Mouse (Mus musculus): ENCODE results near the gene Mbip. TPM values are rescaled to one million over a fixed set of nuclear protein-coding genes. Genes with fewer than 3 reads are reported as not detected.
A peak's percentile ranks its signal among the peaks of the same experiment; 100 is the strongest.

Mbip gene
- polyA plus RNA-seq (2014; fragmentation: Nextera tagmentation; extraction: Ambion mirVana): 43.0 and 43.2 TPM in 2 replicates

DNA sequence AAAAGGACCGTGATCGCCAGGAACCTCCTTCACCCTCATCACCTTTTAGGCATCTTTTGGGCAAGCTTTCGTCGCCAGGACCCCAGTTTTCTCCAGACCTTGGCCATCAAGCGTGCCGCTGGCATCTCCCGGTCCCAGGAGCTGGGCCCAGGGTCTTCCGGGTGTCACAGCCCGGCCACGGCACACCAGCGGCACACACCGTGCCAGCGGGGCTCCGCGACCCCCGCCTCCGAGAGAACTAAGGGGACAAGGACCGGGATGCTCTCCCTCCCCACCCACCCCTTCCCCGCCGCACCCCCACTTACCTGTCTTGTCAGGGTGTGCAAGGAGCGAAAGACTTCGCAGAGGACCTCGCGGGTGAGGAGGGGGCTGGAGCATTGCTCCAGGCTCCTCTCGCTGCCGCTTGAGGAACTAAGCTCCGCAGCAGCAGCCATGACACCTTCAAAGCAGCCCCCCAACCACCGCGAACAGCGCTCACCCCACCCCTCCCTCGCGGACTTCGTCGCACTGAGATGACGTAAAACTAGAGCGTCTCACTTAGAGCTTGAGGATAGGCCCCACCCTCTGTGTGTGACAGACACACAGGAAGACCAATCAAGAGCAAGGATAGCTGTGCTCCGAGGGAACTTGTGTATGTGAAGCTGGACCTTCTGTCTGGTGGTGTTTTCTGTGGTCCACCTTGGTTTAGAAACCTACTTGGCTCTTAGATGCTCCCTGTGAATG, at the start of gene Mbip:
TSS of gene Mbip (minus strand) at position 528 of the 723 bp plus-strand sequence.
- WGBS: under 1% methylated on average over 35 of the region's 37 CpGs
- H3K9me3 ChIP-seq (ENCODE audit: control insufficient read depth, low read length): no peaks in the 10 kb centered on the region
- ATAC-seq (ENCODE audit: insufficient read depth, low FRiP score, low TSS enrichment): peak; percentile 100

GRCm38 (mm10) chr12:56387647-56388205, 42.0 kb upstream of the Mbip start:
- Histone ChIP-seq H3K4me3 (ENCODE audit: low read depth, low read length) (no peak overlapping the region), H3K4me2 (ENCODE audit: low read depth) (no peak overlapping the region), H3K4me1 (ENCODE audit: control insufficient read depth, insufficient read depth, low read length) (no peaks in the 10 kb centered on the region), H3K27ac (ENCODE audit: low read depth, low read length) (no peak overlapping the region), H3K27me3 (ENCODE audit: control insufficient read depth, insufficient read depth, low read length) (no peaks in the 10 kb centered on the region), H3K36me3 (ENCODE audit: control insufficient read depth, insufficient read depth, low read length) (no peaks in the 10 kb centered on the region), H3K9me3 (ENCODE audit: control insufficient read depth, low read length) (no peaks in the 10 kb centered on the region), H3K9ac (ENCODE audit: low read length) (no peak overlapping the region)
- ATAC-seq (ENCODE audit: insufficient read depth, low FRiP score, low TSS enrichment) (no peak), DNase-seq (ENCODE audit: low spot score) (no peak)
- WGBS: 68% methylated on average over 7 of the region's 7 CpGs

More for the DNA sequence above, at the start of gene Mbip:
- peak within 1 kb of the TSS; percentile 63; the same call in 1 of the 2 replicates for H3K27ac ChIP-seq (ENCODE audit: low read depth, low read length)
- H3K27me3 ChIP-seq (ENCODE audit: control insufficient read depth, insufficient read depth, low read length): no peaks in the 10 kb centered on the region
- H3K9ac ChIP-seq (ENCODE audit: low read length): peak within 1 kb of the TSS; percentile 89
- H3K4me2 ChIP-seq (ENCODE audit: low read depth): peak within 1 kb of the TSS; percentile 47
- no peaks in the 10 kb centered on the region for H3K4me1 ChIP-seq (ENCODE audit: control insufficient read depth, insufficient read depth, low read length)
- DNase-seq (ENCODE audit: low spot score): peak; percentile 97
- no peaks in the 10 kb centered on the region for H3K36me3 ChIP-seq (ENCODE audit: control insufficient read depth, insufficient read depth, low read length)
- peak within 1 kb of the TSS; percentile 92 for H3K4me3 ChIP-seq (ENCODE audit: low read depth, low read length)

DNA sequence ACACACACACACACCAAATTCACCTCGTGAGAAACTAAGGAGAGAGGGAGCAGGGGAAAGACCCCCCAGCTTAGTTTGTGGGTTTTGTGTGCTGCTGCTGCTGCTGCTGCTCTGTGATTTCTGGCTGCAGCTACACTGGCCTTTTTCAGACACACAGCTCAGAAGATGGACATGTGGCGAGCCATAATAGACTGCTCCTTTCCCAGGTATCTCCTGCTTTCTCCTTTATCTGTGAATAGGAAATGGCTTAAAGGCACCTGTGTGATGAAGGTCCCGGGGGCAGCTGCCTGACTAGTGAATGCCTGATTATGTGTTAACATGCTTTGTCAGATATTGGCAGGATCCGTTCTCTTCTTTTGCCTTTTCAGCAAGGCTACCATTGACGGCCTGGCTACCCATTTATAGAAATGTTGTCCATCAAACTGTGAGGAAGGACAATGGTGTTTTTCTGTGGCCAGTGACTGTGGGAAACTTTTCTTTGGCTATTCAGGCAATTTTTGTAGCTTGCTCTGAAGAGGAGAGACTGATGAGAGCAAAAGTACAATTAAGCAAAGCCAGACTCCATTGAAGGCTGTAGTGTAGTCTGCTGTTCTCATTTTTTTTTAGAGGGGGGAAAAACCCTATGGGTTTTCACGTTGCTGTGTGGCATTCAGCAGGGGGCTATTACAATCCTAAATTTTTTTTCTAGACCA, 41.4 kb upstream of the Mbip start:
- no peaks in the 10 kb centered on the region for H3K9me3 ChIP-seq (ENCODE audit: control insufficient read depth, low read length)
- no peaks in the 10 kb centered on the region for H3K36me3 ChIP-seq (ENCODE audit: control insufficient read depth, insufficient read depth, low read length)
- no peak overlapping the region for H3K4me3 ChIP-seq (ENCODE audit: low read depth, low read length)
- 50% methylated on average over 6 of the region's 6 CpGs for WGBS
- no peak overlapping the region for H3K27ac ChIP-seq (ENCODE audit: low read depth, low read length)
- no peaks in the 10 kb centered on the region for H3K4me1 ChIP-seq (ENCODE audit: control insufficient read depth, insufficient read depth, low read length)
- H3K9ac ChIP-seq (ENCODE audit: low read length): no peak overlapping the region
- ATAC-seq (ENCODE audit: insufficient read depth, low FRiP score, low TSS enrichment) (no peak), DNase-seq (ENCODE audit: low spot score) (no peak)
- no peaks in the 10 kb centered on the region for H3K27me3 ChIP-seq (ENCODE audit: control insufficient read depth, insufficient read depth, low read length)
- no peak overlapping the region for H3K4me2 ChIP-seq (ENCODE audit: low read depth)

- H3K9ac ChIP-seq (ENCODE audit: low read length): peak overlapping the region; percentile 89
- no peak for DNase-seq (ENCODE audit: low spot score)
- WGBS: 5% methylated on average over 5 of the region's 5 CpGs
- peak overlapping the region; percentile 92 for H3K4me3 ChIP-seq (ENCODE audit: low read depth, low read length)
- ATAC-seq (ENCODE audit: insufficient read depth, low FRiP score, low TSS enrichment): no peak
- H3K4me1 ChIP-seq (ENCODE audit: control insufficient read depth, insufficient read depth, low read length): no peaks in the 10 kb centered on the region
- no peaks in the 10 kb centered on the region for H3K9me3 ChIP-seq (ENCODE audit: control insufficient read depth, low read length)
- H3K4me2 ChIP-seq (ENCODE audit: low read depth): peak overlapping the region; percentile 47
- H3K27ac ChIP-seq (ENCODE audit: low read depth, low read length): no peak overlapping the region
- H3K27me3 ChIP-seq (ENCODE audit: control insufficient read depth, insufficient read depth, low read length): no peaks in the 10 kb centered on the region
- no peaks in the 10 kb centered on the region for H3K36me3 ChIP-seq (ENCODE audit: control insufficient read depth, insufficient read depth, low read length)
These were observed 851 bp downstream of the Mbip start for GRCm38 (mm10) chr12:56344771-56345314.

DNA sequence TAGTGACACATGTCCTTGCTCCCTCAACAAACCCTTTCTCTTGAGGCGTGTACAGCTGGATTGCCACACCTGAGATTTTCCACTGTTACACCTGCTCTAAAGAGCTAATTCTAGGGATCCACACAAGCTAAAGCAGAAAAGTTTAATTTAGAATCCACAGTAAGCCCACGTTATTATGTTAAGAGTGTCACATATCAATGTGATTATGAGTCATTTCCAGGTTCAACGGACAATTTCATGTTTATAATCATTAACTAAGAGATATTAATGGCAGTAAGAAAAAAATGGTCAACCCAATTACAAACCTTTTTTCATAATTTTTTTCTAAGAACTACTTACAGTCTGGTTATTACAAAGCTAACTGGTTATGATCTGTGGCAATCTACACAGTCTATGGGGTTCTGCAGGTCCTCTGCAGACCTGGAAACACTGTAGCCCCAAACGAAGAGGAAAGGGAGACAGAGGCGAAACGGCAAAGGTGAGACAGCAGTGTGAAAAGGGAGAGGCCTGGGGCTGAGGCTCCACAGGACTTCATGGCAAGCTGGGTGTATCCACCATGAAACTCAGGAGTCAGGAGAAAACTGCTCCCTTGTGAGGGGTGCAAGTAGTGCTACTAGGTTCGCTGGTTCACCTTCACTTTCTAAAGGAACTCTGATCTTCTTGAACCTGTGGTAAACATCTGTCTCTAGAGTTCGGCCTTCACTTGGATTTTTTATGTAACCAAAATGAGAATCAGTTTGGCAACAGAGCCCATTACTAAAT, 6.2 kb downstream of the Mbip start:
- Histone ChIP-seq H3K4me3 (ENCODE audit: low read depth, low read length) (no peak overlapping the region), H3K27me3 (ENCODE audit: control insufficient read depth, insufficient read depth, low read length) (no peaks in the 10 kb centered on the region), H3K27ac (ENCODE audit: low read depth, low read length) (no peak overlapping the region), H3K36me3 (ENCODE audit: control insufficient read depth, insufficient read depth, low read length) (peaks cover 2% of the 10 kb centered on the region; the same call in 1 of the 2 replicates), H3K4me2 (ENCODE audit: low read depth) (no peak overlapping the region), H3K9me3 (ENCODE audit: control insufficient read depth, low read length) (no peaks in the 10 kb centered on the region), H3K4me1 (ENCODE audit: control insufficient read depth, insufficient read depth, low read length) (no peaks in the 10 kb centered on the region), H3K9ac (ENCODE audit: low read length) (no peak overlapping the region)
- ATAC-seq (ENCODE audit: insufficient read depth, low FRiP score, low TSS enrichment): no peak
- 85% methylated on average over 8 of the region's 8 CpGs for WGBS
- no peak for DNase-seq (ENCODE audit: low spot score)

- no peak for ATAC-seq (ENCODE audit: insufficient read depth, low FRiP score, low TSS enrichment)
- WGBS: 94% methylated on average over 2 of the region's 2 CpGs
- peaks cover 2% of the 10 kb centered on the region; the same call in 1 of the 2 replicates for H3K36me3 ChIP-seq (ENCODE audit: control insufficient read depth, insufficient read depth, low read length)
These were observed 12.2 kb downstream of the Mbip start for GRCm38 (mm10) chr12:56333461-56333860.

DNA sequence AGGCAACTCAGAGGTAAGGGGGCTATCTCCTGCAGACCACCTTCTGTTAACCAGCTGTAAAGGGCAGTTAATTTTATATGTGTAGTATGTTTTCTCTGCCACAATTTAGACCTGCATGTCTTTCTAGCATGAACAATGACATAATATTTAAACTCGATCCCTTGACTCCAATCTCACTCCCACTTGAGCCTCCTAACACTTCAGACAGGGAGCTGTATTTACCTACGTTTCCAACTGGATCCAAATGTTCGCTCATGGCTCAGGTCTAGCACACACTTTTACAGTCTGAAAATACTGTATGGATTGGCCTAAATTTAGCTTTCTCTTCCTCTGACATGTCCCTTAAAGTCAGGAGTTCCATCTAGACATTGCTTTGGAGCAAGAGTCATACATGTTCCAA, 13.2 kb downstream of the Mbip start:
- H3K4me2 ChIP-seq (ENCODE audit: low read depth): no peak overlapping the region
- no peak for ATAC-seq (ENCODE audit: insufficient read depth, low FRiP score, low TSS enrichment)
- no peak overlapping the region for H3K4me3 ChIP-seq (ENCODE audit: low read depth, low read length)
- H3K27me3 ChIP-seq (ENCODE audit: control insufficient read depth, insufficient read depth, low read length): no peaks in the 10 kb centered on the region
- H3K27ac ChIP-seq (ENCODE audit: low read depth, low read length): no peak overlapping the region
- no peaks in the 10 kb centered on the region for H3K4me1 ChIP-seq (ENCODE audit: control insufficient read depth, insufficient read depth, low read length)
- 96% methylated on average over 3 of the region's 3 CpGs for WGBS
- H3K9me3 ChIP-seq (ENCODE audit: control insufficient read depth, low read length): no peaks in the 10 kb centered on the region
- H3K36me3 ChIP-seq (ENCODE audit: control insufficient read depth, insufficient read depth, low read length): peaks cover 5% of the 10 kb centered on the region
- H3K9ac ChIP-seq (ENCODE audit: low read length): no peak overlapping the region
- no peak for DNase-seq (ENCODE audit: low spot score)

More at GRCm38 (mm10) chr12:56333461-56333860, 12.2 kb downstream of the Mbip start:
- Histone ChIP-seq H3K9me3 (ENCODE audit: control insufficient read depth, low read length) (no peaks in the 10 kb centered on the region), H3K27ac (ENCODE audit: low read depth, low read length) (no peak overlapping the region), H3K4me3 (ENCODE audit: low read depth, low read length) (no peak overlapping the region), H3K4me2 (ENCODE audit: low read depth) (no peak overlapping the region), H3K9ac (ENCODE audit: low read length) (no peak overlapping the region), H3K4me1 (ENCODE audit: control insufficient read depth, insufficient read depth, low read length) (no peaks in the 10 kb centered on the region), H3K27me3 (ENCODE audit: control insufficient read depth, insufficient read depth, low read length) (no peaks in the 10 kb centered on the region)
- no peak for DNase-seq (ENCODE audit: low spot score)

DNA sequence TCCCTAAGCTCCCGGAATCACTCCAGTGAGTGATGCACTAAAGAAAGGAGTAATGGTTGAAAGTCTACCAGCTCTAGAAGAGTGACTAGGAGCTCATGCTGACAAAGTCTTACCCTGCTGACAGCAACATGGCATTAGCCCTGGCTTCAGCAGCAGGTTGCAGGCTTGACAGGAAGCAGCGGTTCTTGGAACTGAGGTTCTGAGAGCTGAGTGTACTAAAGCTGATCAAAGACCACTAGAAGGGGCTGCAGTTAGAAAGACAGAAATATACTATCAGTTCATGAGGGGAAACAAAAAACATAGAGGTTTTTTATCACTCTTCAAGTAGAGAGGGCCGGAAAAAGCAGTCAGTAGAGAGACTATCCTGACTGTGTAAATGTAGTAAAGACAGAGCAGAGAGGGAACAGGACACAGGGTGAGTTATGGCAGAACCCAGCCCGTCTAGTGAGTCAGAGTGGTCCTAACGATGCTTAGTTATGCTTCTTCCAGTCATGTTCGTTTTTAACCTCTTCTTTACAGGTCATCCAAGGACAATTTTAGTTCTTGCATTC, 18.2 kb downstream of the Mbip start:
- 93% methylated on average over 6 of the region's 6 CpGs for whole genome bisulfite sequencing
- Histone ChIP-seq H3K9ac (ENCODE audit: low read length) (no peak overlapping the region), H3K27me3 (ENCODE audit: control insufficient read depth, insufficient read depth, low read length) (no peaks in the 10 kb centered on the region), H3K36me3 (ENCODE audit: control insufficient read depth, insufficient read depth, low read length) (peaks cover 7% of the 10 kb centered on the region), H3K4me2 (ENCODE audit: low read depth) (no peak overlapping the region), H3K4me3 (ENCODE audit: low read depth, low read length) (no peak overlapping the region), H3K9me3 (ENCODE audit: control insufficient read depth, low read length) (no peaks in the 10 kb centered on the region), H3K4me1 (ENCODE audit: control insufficient read depth, insufficient read depth, low read length) (no peaks in the 10 kb centered on the region), H3K27ac (ENCODE audit: low read depth, low read length) (no peak overlapping the region)
- DNase-seq (ENCODE audit: low spot score): no peak
- ATAC-seq (ENCODE audit: insufficient read depth, low FRiP score, low TSS enrichment): no peak

Measured in neural tube, embryonic 11.5 days (tissue).